Mouse (Mus musculus) right cerebral cortex, adult 2 months (tissue): ENCODE measurements around the gene Oscp1.

ENCODE experiments used
- DNase-seq, 2 experiments: peaks; one replicate each; pipeline ENCODE4 v3.0.0; 2021 to 2022; ENCODE audit warnings: low spot score in 2 of 2

Gene Oscp1

GRCm38 (mm10) chr4:126110374-126111152 is 52.2 kb downstream of the Oscp1 start:
- peak; percentile 83 to 89 for DNase-seq

GRCm38 (mm10) chr4:126111153-126111549 is 52.8 kb downstream of the Oscp1 start:
- DNase-seq = no peak

- no peak for DNase-seq
Observed at GRCm38 (mm10) chr4:126113243-126113642, 54.9 kb downstream of the Oscp1 start.

- no peak for DNase-seq
Observed at GRCm38 (mm10) chr4:126113943-126114342, 55.6 kb downstream of the Oscp1 start.

GRCm38 (mm10) chr4:126115411-126115810 is 57.0 kb downstream of the Oscp1 start:
- DNase-seq = no peak

- DNase-seq = no peak
Observed at GRCm38 (mm10) chr4:126115871-126116521, 57.6 kb downstream of the Oscp1 start.

- DNase-seq = no peak
Observed at GRCm38 (mm10) chr4:126117116-126117515, 58.8 kb downstream of the Oscp1 start.

GRCm38 (mm10) chr4:126118651-126119050 is 60.3 kb downstream of the Oscp1 start:
- DNase-seq = peak; percentile 84

GRCm38 (mm10) chr4:126119051-126119450 is 60.7 kb downstream of the Oscp1 start:
- no peak for DNase-seq

GRCm38 (mm10) chr4:126120052-126120451 is 61.7 kb downstream of the Oscp1 start:
- no peak for DNase-seq

- no peak for DNase-seq
Observed at GRCm38 (mm10) chr4:126120506-126120905, 62.1 kb downstream of the Oscp1 start.

GRCm38 (mm10) chr4:126123309-126124040 is 65.1 kb downstream of the Oscp1 start:
- peak; percentile 39 to 47 for DNase-seq

GRCm38 (mm10) chr4:126130502-126130901 is 72.1 kb downstream of the Oscp1 start:
- no peak for DNase-seq

- DNase-seq = peak; percentile 47 to 52
Observed at GRCm38 (mm10) chr4:126131290-126132121, 73.1 kb downstream of the Oscp1 start.

GRCm38 (mm10) chr4:126132636-126133264 is 74.4 kb downstream of the Oscp1 start:
- DNase-seq = no peak

GRCm38 (mm10) chr4:126134236-126134635 is 75.9 kb downstream of the Oscp1 start:
- no peak for DNase-seq

- DNase-seq = no peak
Observed at GRCm38 (mm10) chr4:126134639-126135038, 76.3 kb downstream of the Oscp1 start.

GRCm38 (mm10) chr4:126137773-126138172 is 79.4 kb downstream of the Oscp1 start:
- DNase-seq = no peak

GRCm38 (mm10) chr4:126141021-126141420 is 82.7 kb downstream of the Oscp1 start:
- DNase-seq = no peak
